Comparison of ENCODE assay signal across 9 mouse cellular contexts in genomic region chr11:85739266-85739977, GRCm38 (mm10).
A peak's percentile ranks its signal among the peaks of the same experiment; 100 is the strongest.
DNase-seq lines count a peak whose midpoint lies in the region; ATAC-seq lines count a peak whose summit lies in the region.
"Had no signal": no experiment of that assay in that cellular context is flagged by ENCODE, and none has a peak within 500 bp of the region (broad histone marks: within the 10 kb centered on the region; RNA-seq: fewer than 3 reads in every experiment).

No protein-coding gene starts in this region.

- no peak overlapping the region for H3K4me2 ChIP-seq in limb, embryonic 15.5 days
- H3K4me2 ChIP-seq: hindbrain, embryonic 13.5 days had no signal

- no peak overlapping the region for H3K4me3 ChIP-seq in limb, embryonic 15.5 days
- H3K4me3 ChIP-seq in midbrain, embryonic 10.5 days = no peak overlapping the region
- H3K4me3 ChIP-seq: hindbrain, embryonic 13.5 days had no signal

- no peaks in the 10 kb centered on the region for H3K9me3 ChIP-seq in limb, embryonic 15.5 days
- no peaks in the 10 kb centered on the region for H3K9me3 ChIP-seq in midbrain, embryonic 10.5 days (replicated peaks)
- H3K9me3 ChIP-seq: hindbrain, embryonic 13.5 days had no signal

- peak; percentile 71; the same call in 1 of the 2 replicates for ATAC-seq in limb, embryonic 15.5 days (ENCODE audit: insufficient number of reproducible peaks, low FRiP score, low TSS enrichment, low read depth)

- H3K36me3 ChIP-seq in limb, embryonic 15.5 days = no peaks in the 10 kb centered on the region
- no peaks in the 10 kb centered on the region for H3K36me3 ChIP-seq in midbrain, embryonic 10.5 days
- H3K36me3 ChIP-seq: hindbrain, embryonic 13.5 days had no signal

- WGBS in limb, embryonic 15.5 days = 27% methylated on average over 6 of the region's 6 CpGs
- 54% methylated on average over 6 of the region's 6 CpGs for WGBS in midbrain, embryonic 10.5 days

- intact Hi-C loops in gastrocnemius, postnatal 14 days (cut with DNase I; ENCODE audit: low total_unique reads) = no loop called here

- peaks cover 30% of the 10 kb centered on the region for H3K4me1 ChIP-seq in limb, embryonic 15.5 days
- H3K4me1 ChIP-seq in midbrain, embryonic 10.5 days = peaks cover 35% of the 10 kb centered on the region

- DNase-seq in gastrocnemius, adult 18-20 months (ENCODE audit: low spot score) = peak; percentile 51
- no peak for DNase-seq in gastrocnemius, postnatal 14 days
- DNase-seq in urinary bladder, adult 2 months (ENCODE audit: low spot score) = peak; percentile 16
- DNase-seq in urinary bladder, postnatal 36 days (ENCODE audit: low spot score in 2 of 2) = no peak
- DNase-seq in midbrain, embryonic 10.5 days (ENCODE audit: low spot score) = no peak
- no peak for DNase-seq in thymus, postnatal 0 days (ENCODE audit: low spot score)
- no peak for DNase-seq in spleen, adult 18-20 months

- H3K27ac ChIP-seq in limb, embryonic 15.5 days = peak overlapping the region; percentile 76
- H3K27ac ChIP-seq in midbrain, embryonic 10.5 days (replicated peaks) = no peak overlapping the region
- H3K27ac ChIP-seq: hindbrain, embryonic 13.5 days had no signal

- H3K27me3 ChIP-seq in limb, embryonic 15.5 days = peaks cover 45% of the 10 kb centered on the region
- H3K27me3 ChIP-seq in midbrain, embryonic 10.5 days (ENCODE audit: low read depth, poor library complexity, severe bottlenecking) = peaks cover 89% of the 10 kb centered on the region

- H3K9ac ChIP-seq in limb, embryonic 15.5 days = no peak overlapping the region
- H3K9ac ChIP-seq: hindbrain, embryonic 13.5 days had no signal

Comparison
In these comparisons a context has a peak if more than half of its experiments do, and no peak if none do; other contexts are left out.
1. DNase-seq: peak in gastrocnemius, adult 18-20 months (single experiment) and urinary bladder, adult 2 months (single experiment); none in gastrocnemius, postnatal 14 days (single experiment), urinary bladder, postnatal 36 days (0 of 2), midbrain, embryonic 10.5 days (single experiment), thymus, postnatal 0 days (single experiment) and spleen, adult 18-20 months (0 of 2).